ENCODE assay signal across 20 mouse cellular contexts in genomic region chr5:103729225-103729624, GRCm38 (mm10). TPM values are rescaled to one million over a fixed set of nuclear protein-coding genes. Genes with fewer than 3 reads are reported as not detected.
DNase-seq lines count a peak whose midpoint lies in the region; TF ChIP-seq lines count a peak whose summit lies in the region.
"Had no signal": no experiment of that assay in that cellular context is flagged by ENCODE, and none has a peak within 500 bp of the region (broad histone marks: within the 10 kb centered on the region; RNA-seq: fewer than 3 reads in every experiment).

No protein-coding gene starts in this region.

- H3K27me3 ChIP-seq in thymus, adult 2 months (ENCODE audit: control insufficient read depth, insufficient read depth, low read length) = no peaks in the 10 kb centered on the region
- H3K27me3 ChIP-seq: embryonic facial prominence, embryonic 12.5 days; forebrain, embryonic 13.5 days; forebrain, embryonic 15.5 days; Patski had no signal

- H3K27ac ChIP-seq in thymus, adult 2 months (ENCODE audit: control insufficient read depth, insufficient read depth, low read length) = peak overlapping the region; percentile 74
- H3K27ac ChIP-seq: embryonic facial prominence, embryonic 10.5 days; embryonic facial prominence, embryonic 12.5 days; forebrain, embryonic 13.5 days; forebrain, embryonic 15.5 days had no signal

- WGBS in thymus, adult 2 months = 61% methylated on average over 1 of the region's 1 CpGs

- TF ChIP-seq CTCF in thymus, adult 2 months (IDR thresholded peaks at IDR 0.05; ENCODE audit: borderline replicate concordance, control insufficient read depth, extremely low read depth, insufficient read depth, low read length, poor library complexity) = no peak

- TF ChIP-seq POLR2A in thymus, adult 2 months (IDR thresholded peaks at IDR 0.05; ENCODE audit: control insufficient read depth, extremely low read depth, insufficient read depth, low read length, poor library complexity) = no peak

- no peak overlapping the region for H3K4me3 ChIP-seq in thymus, adult 2 months (ENCODE audit: control insufficient read depth, insufficient read depth, low read length)
- H3K4me3 ChIP-seq: embryonic facial prominence, embryonic 10.5 days; embryonic facial prominence, embryonic 12.5 days; forebrain, embryonic 13.5 days; forebrain, embryonic 15.5 days had no signal

- DNase-seq in thymus, adult 2 months = peak; percentile 28
- DNase-seq in thymus, postnatal 4 days = no peak
- DNase-seq in thymus, postnatal 14 days = peak; percentile 44
- DNase-seq in thymus, adult 18-20 months = no peak
- no peak for DNase-seq in ovary, postnatal 14 days (ENCODE audit: low spot score)
- DNase-seq: adrenal gland, adult 8-10 months; adrenal gland, postnatal 14 days; adrenal gland, postnatal 36 days; cerebellum, adult 11-12 months; cerebellum, adult 2 months; cerebellum, adult 9-10 months; cerebellum, postnatal 10 days; cerebellum, postnatal 25 days; forebrain, postnatal 0 days had no signal

- no peaks in the 10 kb centered on the region for H3K36me3 ChIP-seq in thymus, adult 2 months (ENCODE audit: control insufficient read depth, insufficient read depth, low read length)
- H3K36me3 ChIP-seq: embryonic facial prominence, embryonic 10.5 days; embryonic facial prominence, embryonic 12.5 days; forebrain, embryonic 15.5 days; G1E had no signal

- peaks cover 45% of the 10 kb centered on the region for H3K4me1 ChIP-seq in thymus, adult 2 months (replicated peaks; ENCODE audit: control insufficient read depth, insufficient read depth, low read length)

RNA-seq across cellular contexts. Expression of gene Aff1, which starts 37.1 kb away (rescaled TPM):
- 49.1 and 51.7 TPM in 2 replicates for polyA plus RNA-seq in thymus, adult 2 months (2012; rRNA removed)

Comparison
In these comparisons a context has a peak if more than half of its experiments do, and no peak if none do; other contexts are left out.
1. DNase-seq: peak in thymus, adult 2 months (single experiment) and thymus, postnatal 14 days (single experiment); none in thymus, postnatal 4 days (single experiment), thymus, adult 18-20 months (0 of 2) and ovary, postnatal 14 days (single experiment).